Comparison of ENCODE assay signal across 8 mouse cellular contexts in genomic region chr16:39109383-39110033, GRCm38 (mm10).
DNase-seq lines count a peak whose midpoint lies in the region; ATAC-seq and TF ChIP-seq lines count a peak whose summit lies in the region.

No protein-coding gene starts in this region.

- no peak overlapping the region for H3K4me2 ChIP-seq in liver, embryonic 12.5 days
- H3K4me2 ChIP-seq in forebrain, embryonic 15.5 days (replicated peaks), result peak overlapping the region; percentile 58
- peak overlapping the region; percentile 37 for H3K4me2 ChIP-seq in intestine, embryonic 16.5 days (ENCODE audit: low read depth, low read length)
- peak overlapping the region; percentile 52 for H3K4me2 ChIP-seq in neural tube, embryonic 12.5 days (replicated peaks)

- H3K4me3 ChIP-seq in liver, adult 2 months (ENCODE audit: insufficient read depth, low read depth, low read length), result no peak overlapping the region
- H3K4me3 ChIP-seq in liver, embryonic 12.5 days, result no peak overlapping the region
- H3K4me3 ChIP-seq in forebrain, embryonic 15.5 days, result peak overlapping the region; percentile 40
- no peak overlapping the region for H3K4me3 ChIP-seq in intestine, embryonic 16.5 days (ENCODE audit: low read length)
- no peak overlapping the region for H3K4me3 ChIP-seq in neural tube, embryonic 12.5 days

- no peaks in the 10 kb centered on the region for H3K4me1 ChIP-seq in liver, adult 2 months (ENCODE audit: control insufficient read depth, insufficient read depth, low read length)
- H3K4me1 ChIP-seq in liver, embryonic 12.5 days, result no peaks in the 10 kb centered on the region
- H3K4me1 ChIP-seq in forebrain, embryonic 15.5 days, result peaks cover 3% of the 10 kb centered on the region; the same call in 1 of the 2 replicates
- H3K4me1 ChIP-seq in intestine, embryonic 16.5 days (ENCODE audit: control insufficient read depth, insufficient read depth, low read length), result no peaks in the 10 kb centered on the region
- H3K4me1 ChIP-seq in neural tube, embryonic 12.5 days, result no peaks in the 10 kb centered on the region

- ATAC-seq in liver, embryonic 12.5 days, result no peak
- peak; percentile 79 for ATAC-seq in forebrain, embryonic 15.5 days (replicated peaks)
- ATAC-seq in intestine, embryonic 16.5 days, result no peak
- peak; percentile 51; the same call in 1 of the 2 replicates for ATAC-seq in neural tube, embryonic 12.5 days (ENCODE audit: low FRiP score, low read depth)
- ATAC-seq in monocyte, adult 5-6 weeks (replicated peaks; ENCODE audit: insufficient number of reproducible peaks, low FRiP score, low TSS enrichment, poor library complexity, severe bottlenecking), result no peak

- TF ChIP-seq CTCF in liver, adult 2 months (IDR thresholded peaks at IDR 0.05; ENCODE audit: low read depth, low read length), result no peak

- 41% methylated on average over 15 of the region's 15 CpGs for WGBS in liver, adult 2 months
- 38% methylated on average over 15 of the region's 15 CpGs for whole genome bisulfite sequencing in liver, embryonic 12.5 days (ENCODE audit: insufficient replicate concordance)
- WGBS in forebrain, embryonic 15.5 days, result 17% methylated on average over 15 of the region's 15 CpGs
- 24% methylated on average over 15 of the region's 15 CpGs for WGBS in intestine, embryonic 16.5 days
- WGBS in neural tube, embryonic 12.5 days, result 32% methylated on average over 15 of the region's 15 CpGs

- H3K36me3 ChIP-seq in liver, adult 2 months (ENCODE audit: control insufficient read depth, insufficient read depth, low read length), result no peaks in the 10 kb centered on the region
- no peaks in the 10 kb centered on the region for H3K36me3 ChIP-seq in liver, embryonic 12.5 days
- H3K36me3 ChIP-seq in forebrain, embryonic 15.5 days, result no peaks in the 10 kb centered on the region
- H3K36me3 ChIP-seq in intestine, embryonic 16.5 days (ENCODE audit: control insufficient read depth, insufficient read depth, low read length), result no peaks in the 10 kb centered on the region
- H3K36me3 ChIP-seq in neural tube, embryonic 12.5 days, result no peaks in the 10 kb centered on the region

- peak; percentile 39 for DNase-seq in liver, adult 2 months (ENCODE audit: extremely low read depth, low read depth, low spot score)
- peak; percentile 20 for DNase-seq in cerebellum, adult 11-12 months
- peak; percentile 67 for DNase-seq in left cerebral cortex, postnatal 4 days

- TF ChIP-seq POLR2A in liver, adult 2 months (IDR thresholded peaks at IDR 0.05; ENCODE audit: extremely low read depth, insufficient read depth, low read length), result no peak

- no peak overlapping the region for H3K27ac ChIP-seq in liver, adult 2 months (replicated peaks; ENCODE audit: insufficient read depth, low read depth, low read length)
- H3K27ac ChIP-seq in liver, embryonic 12.5 days, result no peak overlapping the region
- no peak overlapping the region; the same call in 1 of the 2 replicates for H3K27ac ChIP-seq in forebrain, embryonic 15.5 days (replicated peaks)
- no peak overlapping the region for H3K27ac ChIP-seq in intestine, embryonic 16.5 days (ENCODE audit: low read length)
- H3K27ac ChIP-seq in neural tube, embryonic 12.5 days, result no peak overlapping the region

- intact Hi-C loops in left cerebral cortex, postnatal 4 days (cut with DNase I), result loop anchor here (10.0 kb wide), 3 partner anchors 195 to 1855 kb away; partner anchors contain the start of gene Lsamp

- no peaks in the 10 kb centered on the region for H3K79me2 ChIP-seq in liver, adult 2 months (ENCODE audit: control insufficient read depth, insufficient read depth, low read length)

- H3K9ac ChIP-seq in liver, adult 2 months (ENCODE audit: low read depth, low read length), result no peak overlapping the region
- H3K9ac ChIP-seq in liver, embryonic 12.5 days, result no peak overlapping the region
- H3K9ac ChIP-seq in forebrain, embryonic 15.5 days (replicated peaks), result peak overlapping the region; percentile 25; the same call in 1 of the 2 replicates
- no peak overlapping the region for H3K9ac ChIP-seq in intestine, embryonic 16.5 days (ENCODE audit: low read depth, low read length)
- H3K9ac ChIP-seq in neural tube, embryonic 12.5 days, result no peak overlapping the region

- H3K9me3 ChIP-seq in liver, embryonic 12.5 days (replicated peaks), result no peaks in the 10 kb centered on the region
- H3K9me3 ChIP-seq in forebrain, embryonic 15.5 days, result no peaks in the 10 kb centered on the region
- no peaks in the 10 kb centered on the region for H3K9me3 ChIP-seq in intestine, embryonic 16.5 days (ENCODE audit: control insufficient read depth, low read length)
- H3K9me3 ChIP-seq in neural tube, embryonic 12.5 days, result no peaks in the 10 kb centered on the region

- no peaks in the 10 kb centered on the region for H3K27me3 ChIP-seq in liver, adult 2 months (ENCODE audit: control insufficient read depth, insufficient read depth, low read length)
- no peaks in the 10 kb centered on the region for H3K27me3 ChIP-seq in liver, embryonic 12.5 days (replicated peaks)
- no peaks in the 10 kb centered on the region for H3K27me3 ChIP-seq in forebrain, embryonic 15.5 days
- no peaks in the 10 kb centered on the region for H3K27me3 ChIP-seq in intestine, embryonic 16.5 days (replicated peaks; ENCODE audit: control insufficient read depth, insufficient read depth, low read length)
- no peaks in the 10 kb centered on the region; the same call in 1 of the 2 replicates for H3K27me3 ChIP-seq in neural tube, embryonic 12.5 days (replicated peaks)

Comparison
In these comparisons a context has a peak if more than half of its experiments do, and no peak if none do; other contexts are left out.
1. ATAC-seq: peak in forebrain, embryonic 15.5 days (single experiment) and neural tube, embryonic 12.5 days (single experiment); none in liver, embryonic 12.5 days (single experiment), intestine, embryonic 16.5 days (single experiment) and monocyte, adult 5-6 weeks (single experiment).
2. Peak in every context shown above with its lines, with median percentiles within 50 percentile points of each other: DNase-seq.